Mouse (Mus musculus): ENCODE data around the gene Otulinl.

GRCm38 (mm10) chr15:27678511-27678910 lies 2.9 kb downstream of the Otulinl start:
- TF ChIP-seq POLR2A (IDR thresholded peaks at IDR 0.05; ENCODE audit: insufficient read length, low read depth) (no peak), MAX (IDR thresholded peaks at IDR 0.05; ENCODE audit: low read depth) (no peak), USF1 (IDR thresholded peaks at IDR 0.05; ENCODE audit: low read depth) (no peak), MYOG (IDR thresholded peaks at IDR 0.05; ENCODE audit: control insufficient read depth in 1 of 3, insufficient read depth in 1 of 3, insufficient read length in 2 of 3, low read depth in 2 of 3) (no peak), E2F4 (IDR thresholded peaks at IDR 0.05; ENCODE audit: insufficient read depth) (no peak), MYOD1 (IDR thresholded peaks at IDR 0.05; ENCODE audit: control insufficient read depth in 1 of 3, insufficient read length in 2 of 3, low read depth in 2 of 3) (no peak), TCF12 (IDR thresholded peaks at IDR 0.05; ENCODE audit: insufficient read depth, poor library complexity, severe bottlenecking) (no peak), SRF (IDR thresholded peaks at IDR 0.05; ENCODE audit: control insufficient read depth, insufficient read length, low read depth) (no peak), CEBPB (IDR thresholded peaks at IDR 0.05; ENCODE audit: insufficient read depth, poor library complexity, severe bottlenecking) (no peak)
